Mouse (Mus musculus) frontal cortex, postnatal 25 days (tissue): Measurements from ENCODE around the gene Wdfy1.

ENCODE experiments used
- DNase-seq, 2 experiments: peaks; one replicate each; pipeline ENCODE4 v3.0.0; 2022; ENCODE audit warnings: low spot score in 2 of 2

The Wdfy1 gene

GRCm38 (mm10) chr1:79657411-79657810 is 118.5 kb downstream of the Wdfy1 start:
- no peak for DNase-seq

DNA sequence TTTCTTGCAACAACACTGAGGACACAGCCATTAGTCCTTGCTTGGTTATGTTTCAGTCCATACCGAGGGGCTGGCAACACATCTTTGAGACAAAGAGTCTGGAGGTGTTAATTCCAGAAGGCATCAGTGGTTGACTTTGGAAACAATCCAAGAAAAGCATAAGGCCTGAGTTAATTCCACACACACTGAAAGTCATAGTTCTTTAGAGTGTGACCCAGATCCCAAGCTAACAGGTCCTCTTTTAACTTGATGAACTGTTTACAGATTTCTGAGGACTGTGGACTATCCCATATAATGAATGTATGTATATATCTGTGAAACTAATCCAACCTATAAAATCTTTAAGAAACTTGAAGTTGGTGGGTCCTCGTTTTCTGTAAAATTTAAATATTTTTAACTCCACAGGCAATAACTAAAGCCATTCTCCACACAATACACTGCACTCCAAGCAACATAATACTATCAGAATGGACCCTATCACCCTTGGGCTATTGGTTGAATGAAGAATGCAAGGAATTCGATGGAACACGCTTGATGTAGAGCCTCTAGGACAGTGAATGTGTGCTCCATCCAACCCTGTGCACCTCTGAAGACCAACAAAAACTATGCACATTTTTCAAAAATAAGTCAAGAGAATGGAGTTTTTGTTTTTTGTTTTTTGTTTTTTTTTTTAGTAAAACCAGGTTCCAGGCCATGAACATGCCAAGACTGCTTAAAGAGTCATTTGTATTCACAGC is 120.0 kb downstream of the Wdfy1 start:
- DNase-seq = no peak

- DNase-seq = no peak
Measured at GRCm38 (mm10) chr1:79654948-79655347, 121.0 kb downstream of the Wdfy1 start.
